In genomic region chr1:172481111-172481510, GRCm38 (mm10) we compare ENCODE assay signal across 8 mouse cellular contexts. TPM values are rescaled to one million over a fixed set of nuclear protein-coding genes. Genes with fewer than 3 reads are reported as not detected.
DNase-seq lines count a peak whose midpoint lies in the region; ATAC-seq and TF ChIP-seq lines count a peak whose summit lies in the region.

No protein-coding gene starts in this region.

- peak overlapping the region; percentile 60 for H3K9ac ChIP-seq in heart, embryonic 11.5 days (ENCODE audit: low read depth, low read length)
- no peak overlapping the region for H3K9ac ChIP-seq in MEL (ENCODE audit: control insufficient read depth, low read depth, low read length, poor library complexity, severe bottlenecking)
- H3K9ac ChIP-seq in hindbrain, embryonic 14.5 days, result no peak overlapping the region; the same call in 1 of the 2 replicates

- H3K9me3 ChIP-seq in heart, embryonic 11.5 days (replicated peaks; ENCODE audit: control insufficient read depth, low read length), result no peaks in the 10 kb centered on the region
- H3K9me3 ChIP-seq in MEL (replicated peaks; ENCODE audit: insufficient read depth, low read length), result no peaks in the 10 kb centered on the region
- H3K9me3 ChIP-seq in hindbrain, embryonic 14.5 days (ENCODE audit: control insufficient read depth, low read length), result no peaks in the 10 kb centered on the region
- no peaks in the 10 kb centered on the region for H3K9me3 ChIP-seq in midbrain, embryonic 10.5 days (replicated peaks)

- peak overlapping the region; percentile 73 for H3K4me2 ChIP-seq in heart, embryonic 11.5 days
- H3K4me2 ChIP-seq in hindbrain, embryonic 14.5 days (replicated peaks), result peak overlapping the region; percentile 77

- TF ChIP-seq POLR2A in MEL (IDR thresholded peaks at IDR 0.05; ENCODE audit: control insufficient read depth in 1 of 2, insufficient read depth in 1 of 2, low read depth in 1 of 2, low read length in 2 of 2, poor library complexity in 1 of 2), result no peak

- TF ChIP-seq CTCF in MEL (IDR thresholded peaks at IDR 0.05 in 2 of 3, conservative IDR thresholded peaks at IDR 0.05 in 1 of 3; ENCODE audit: control insufficient read depth in 1 of 3, insufficient read depth in 1 of 3, low read depth in 2 of 3, low read length in 3 of 3, poor library complexity in 1 of 3, severe bottlenecking in 1 of 3), result no peak

- peaks cover 7% of the 10 kb centered on the region; the same call in 1 of the 2 replicates for H3K4me1 ChIP-seq in heart, embryonic 11.5 days (ENCODE audit: control insufficient read depth, insufficient read depth, low read length)
- peaks cover 0 to 3% of the 10 kb centered on the region in 2 experiments; a peak in 1 of 4 replicates for H3K4me1 ChIP-seq in MEL (ENCODE audit: control insufficient read depth in 1 of 2, insufficient read depth in 2 of 2, low read length in 2 of 2)
- H3K4me1 ChIP-seq in hindbrain, embryonic 14.5 days (replicated peaks; ENCODE audit: control insufficient read depth, insufficient read depth, low read length), result peaks cover 34% of the 10 kb centered on the region
- H3K4me1 ChIP-seq in midbrain, embryonic 10.5 days, result peaks cover 47% of the 10 kb centered on the region

- H3K27ac ChIP-seq in heart, embryonic 11.5 days (ENCODE audit: low read depth, low read length), result no peak overlapping the region
- H3K27ac ChIP-seq in MEL (ENCODE audit: control insufficient read depth, low read depth, low read length), result no peak overlapping the region
- H3K27ac ChIP-seq in hindbrain, embryonic 14.5 days, result no peak overlapping the region
- peak overlapping the region; percentile 93 for H3K27ac ChIP-seq in midbrain, embryonic 10.5 days (replicated peaks)

- no peaks in the 10 kb centered on the region for H3K36me3 ChIP-seq in heart, embryonic 11.5 days (ENCODE audit: control insufficient read depth, insufficient read depth, low read length)
- H3K36me3 ChIP-seq in MEL (ENCODE audit: control insufficient read depth in 1 of 2, insufficient read depth in 2 of 2, low read length in 2 of 2), result no peaks in the 10 kb centered on the region
- no peaks in the 10 kb centered on the region for H3K36me3 ChIP-seq in hindbrain, embryonic 14.5 days (replicated peaks; ENCODE audit: control insufficient read depth, insufficient read depth)
- H3K36me3 ChIP-seq in midbrain, embryonic 10.5 days, result peaks cover 15% of the 10 kb centered on the region

- DNase-seq in heart, postnatal 36 days, result no peak
- peak; percentile 57 for DNase-seq in MEL (ENCODE audit: low read depth, low spot score)
- no peak for DNase-seq in hindbrain, embryonic 14.5 days (ENCODE audit: low spot score)
- no peak for DNase-seq in midbrain, embryonic 10.5 days (ENCODE audit: low spot score)
- no peak for DNase-seq in gastrocnemius, postnatal 14 days
- DNase-seq in thymus, postnatal 4 days, result no peak

- WGBS in heart, embryonic 11.5 days (ENCODE audit: insufficient replicate concordance), result 14% methylated on average over 13 of the region's 13 CpGs
- WGBS in hindbrain, embryonic 14.5 days, result 18% methylated on average over 13 of the region's 13 CpGs
- 20% methylated on average over 13 of the region's 13 CpGs for WGBS in midbrain, embryonic 10.5 days

- peak overlapping the region; percentile 61 for H3K4me3 ChIP-seq in heart, embryonic 11.5 days (ENCODE audit: low read depth, low read length)
- H3K4me3 ChIP-seq in MEL (ENCODE audit: control insufficient read depth in 1 of 2, insufficient read depth in 1 of 2, low read depth in 2 of 2, low read length in 2 of 2), result no peak overlapping the region
- peak overlapping the region; percentile 68; the same call in 1 of the 2 replicates for H3K4me3 ChIP-seq in hindbrain, embryonic 14.5 days (replicated peaks; ENCODE audit: low read length)
- peak overlapping the region; percentile 79 for H3K4me3 ChIP-seq in midbrain, embryonic 10.5 days

- H3K27me3 ChIP-seq in heart, embryonic 11.5 days (ENCODE audit: control insufficient read depth, insufficient read depth, low read length), result 0 out of 2 replicates have a peak, but pooled peaks cover 2% of the 10 kb centered on the region
- peaks cover 0 to 10% of the 10 kb centered on the region in 2 experiments; a peak in 3 of 4 replicates for H3K27me3 ChIP-seq in MEL (ENCODE audit: control insufficient read depth in 1 of 2, insufficient read depth in 2 of 2, low read length in 2 of 2)
- H3K27me3 ChIP-seq in hindbrain, embryonic 14.5 days (ENCODE audit: control insufficient read depth, insufficient read depth, low read length), result no peaks in the 10 kb centered on the region
- H3K27me3 ChIP-seq in midbrain, embryonic 10.5 days (ENCODE audit: low read depth, poor library complexity, severe bottlenecking), result peaks cover 23% of the 10 kb centered on the region

- intact Hi-C loops in heart, postnatal 36 days (cut with DNase I), result no loop called here
- intact Hi-C loops in gastrocnemius, postnatal 14 days (cut with DNase I; ENCODE audit: low total_unique reads), result no loop called here

- no peak for ATAC-seq in heart, embryonic 11.5 days (replicated peaks; ENCODE audit: insufficient number of reproducible peaks, low FRiP score, low TSS enrichment)
- 0 out of 2 replicates have a peak, but pooled peaks have one; percentile 3 for ATAC-seq in hindbrain, embryonic 14.5 days (ENCODE audit: low FRiP score)
- ATAC-seq in activated CD4-positive, CD25-positive, alpha-beta regulatory T cell, adult 4 months, result no peak

- TF ChIP-seq EP300 in MEL (IDR thresholded peaks at IDR 0.05; ENCODE audit: low read depth in 1 of 2, low read length in 2 of 2), result no peak

- no peaks in the 10 kb centered on the region for H3K79me2 ChIP-seq in MEL (ENCODE audit: control insufficient read depth, insufficient read depth, low read length, poor library complexity)

- no peak for TF ChIP-seq RAD21 in MEL (IDR thresholded peaks at IDR 0.05; ENCODE audit: low read depth, low read length)

TF ChIP-seq in MEL, 35 proteins besides CTCF, POLR2A, EP300 and RAD21:
- TF ChIP-seq ETS1 (IDR thresholded peaks at IDR 0.05; ENCODE audit: low read depth, low read length) (no peak), MYC (IDR thresholded peaks at IDR 0.05; ENCODE audit: low read depth, low read length) (no peak), UBTF (IDR thresholded peaks at IDR 0.05; ENCODE audit: borderline replicate concordance, insufficient read depth, low read depth, low read length) (no peak), TCF12 (IDR thresholded peaks at IDR 0.05; ENCODE audit: low read depth, low read length) (no peak), USF2 (IDR thresholded peaks at IDR 0.05; ENCODE audit: borderline replicate concordance in 1 of 2, insufficient read depth in 1 of 2, low read depth in 1 of 2, low read length in 2 of 2) (no peak)

RNA-seq across cellular contexts. Expression of gene Igsf9, which starts 0.5 kb away (rescaled TPM):
- 9.3 and 12.0 TPM in 2 replicates for polyA plus RNA-seq in heart, embryonic 11.5 days (2014; fragmentation: Nextera tagmentation; extraction: Ambion mirVana)
- total RNA-seq in heart, postnatal 36 days (2021), result under 1 TPM; 0.75 to 0.76 TPM
- 0.12 and 0.13 TPM in 2 replicates for total RNA-seq in MEL (2012; rRNA removed)
- under 1 TPM in 1 of 2 experiments, not detected in 1; 0.38 TPM for polyA plus RNA-seq in MEL (2012; ENCODE audit: insufficient read depth in 1 of 2, insufficient read length in 2 of 2, low read depth in 1 of 2, low replicate concordance in 2 of 2, missing spikeins in 1 of 2)
- 27.6 and 28.5 TPM in 2 replicates for polyA plus RNA-seq in hindbrain, embryonic 14.5 days (2014; fragmentation: Nextera tagmentation; extraction: Ambion mirVana)
- 76.2 and 95.8 TPM in 2 replicates for polyA plus RNA-seq in midbrain, embryonic 10.5 days (2016; fragmentation: Nextera tagmentation; extraction: Ambion mirVana)
- polyA plus RNA-seq in activated CD4-positive, CD25-positive, alpha-beta regulatory T cell, adult 4 months (2017; shearing (Covaris generic)), result not detected
- under 1 TPM; 0.37 to 0.51 TPM for total RNA-seq in gastrocnemius, postnatal 14 days (2021)

RNA-seq across cellular contexts. Expression of gene Slamf9, which starts 6.0 kb away (rescaled TPM):
- 1.1 and 1.2 TPM in 2 replicates for polyA plus RNA-seq in heart, embryonic 11.5 days (2014; fragmentation: Nextera tagmentation; extraction: Ambion mirVana)
- 1 to 10 TPM; 1.1 to 1.5 TPM for total RNA-seq in heart, postnatal 36 days (2021)
- 0.23 TPM in 1 of 2 replicates, not detected in the other for total RNA-seq in MEL (2012; rRNA removed)
- under 1 TPM in 1 of 2 experiments, not detected in 1; 0.38 TPM for polyA plus RNA-seq in MEL (2012; ENCODE audit: insufficient read depth in 1 of 2, insufficient read length in 2 of 2, low read depth in 1 of 2, low replicate concordance in 2 of 2, missing spikeins in 1 of 2)
- 0.15 and 0.26 TPM in 2 replicates for polyA plus RNA-seq in hindbrain, embryonic 14.5 days (2014; fragmentation: Nextera tagmentation; extraction: Ambion mirVana)
- polyA plus RNA-seq in midbrain, embryonic 10.5 days (2016; fragmentation: Nextera tagmentation; extraction: Ambion mirVana), result 0.09 and 0.16 TPM in 2 replicates
- under 1 TPM in 1 of 2 experiments, not detected in 1; 0.25 TPM for polyA plus RNA-seq in activated CD4-positive, CD25-positive, alpha-beta regulatory T cell, adult 4 months (2017; shearing (Covaris generic))
- under 1 TPM; 0.33 to 0.57 TPM for total RNA-seq in gastrocnemius, postnatal 14 days (2021)

RNA-seq across cellular contexts. Expression of gene Tagln2, which starts 18.7 kb away (rescaled TPM):
- polyA plus RNA-seq in heart, embryonic 11.5 days (2014; fragmentation: Nextera tagmentation; extraction: Ambion mirVana), result 248 and 295 TPM in 2 replicates
- total RNA-seq in heart, postnatal 36 days (2021), result 10 to 100 TPM; 71.9 to 78.4 TPM
- 100 and 150 TPM in 2 replicates for total RNA-seq in MEL (2012; rRNA removed)
- polyA plus RNA-seq in MEL (2012; ENCODE audit: insufficient read depth in 1 of 2, insufficient read length in 2 of 2, low read depth in 1 of 2, low replicate concordance in 2 of 2, missing spikeins in 1 of 2), result 100 to 1,000 TPM; 332 to 581 TPM
- polyA plus RNA-seq in hindbrain, embryonic 14.5 days (2014; fragmentation: Nextera tagmentation; extraction: Ambion mirVana), result 53.0 and 62.6 TPM in 2 replicates
- polyA plus RNA-seq in midbrain, embryonic 10.5 days (2016; fragmentation: Nextera tagmentation; extraction: Ambion mirVana), result 70.8 and 79.2 TPM in 2 replicates
- 100 to 1,000 TPM; 319 to 387 TPM for polyA plus RNA-seq in activated CD4-positive, CD25-positive, alpha-beta regulatory T cell, adult 4 months (2017; shearing (Covaris generic))
- 10 to 100 TPM; 60.4 to 61.2 TPM for total RNA-seq in gastrocnemius, postnatal 14 days (2021)

RNA-seq across cellular contexts. Expression of gene Cfap45, which starts 39.5 kb away (rescaled TPM):
- polyA plus RNA-seq in heart, embryonic 11.5 days (2014; fragmentation: Nextera tagmentation; extraction: Ambion mirVana), result 2.6 and 2.7 TPM in 2 replicates
- under 1 TPM; 0.14 to 0.92 TPM for total RNA-seq in heart, postnatal 36 days (2021)
- 0.29 TPM in 1 of 2 replicates, not detected in the other for total RNA-seq in MEL (2012; rRNA removed)
- polyA plus RNA-seq in MEL (2012; ENCODE audit: insufficient read depth in 1 of 2, insufficient read length in 2 of 2, low read depth in 1 of 2, low replicate concordance in 2 of 2, missing spikeins in 1 of 2), result under 1 TPM in 1 of 2 experiments, not detected in 1; 0.40 TPM
- polyA plus RNA-seq in hindbrain, embryonic 14.5 days (2014; fragmentation: Nextera tagmentation; extraction: Ambion mirVana), result 3.7 and 5.5 TPM in 2 replicates
- polyA plus RNA-seq in midbrain, embryonic 10.5 days (2016; fragmentation: Nextera tagmentation; extraction: Ambion mirVana), result 1.0 and 1.7 TPM in 2 replicates
- under 1 TPM; 0.09 to 0.75 TPM for polyA plus RNA-seq in activated CD4-positive, CD25-positive, alpha-beta regulatory T cell, adult 4 months (2017; shearing (Covaris generic))
- total RNA-seq in gastrocnemius, postnatal 14 days (2021), result under 1 TPM; 0.40 to 0.45 TPM

Comparison
In these comparisons a context has a peak if more than half of its experiments do, and no peak if none do; other contexts are left out.
1. H3K4me3 ChIP-seq: peak in heart, embryonic 11.5 days (single experiment), hindbrain, embryonic 14.5 days (single experiment) and midbrain, embryonic 10.5 days (single experiment); none in MEL (0 of 2).